Mouse (Mus musculus) liver, postnatal 0 days (tissue): ENCODE measurements around the gene Rnf150.

Experiments
- CTCF ChIP-seq: sonication (generic); IDR thresholded peaks from 2 replicates; pipeline ENCODE4 v1.5.1; 2016; ENCODE audit warnings: antibody characterized with exemption, low read depth
- EP300 ChIP-seq: IDR thresholded peaks from 2 replicates; pipeline ENCODE4 v1.6.1; 2016; ENCODE audit warnings: antibody characterized with exemption, low read depth, mild to moderate bottlenecking

- TF ChIP-seq CTCF (no peak), EP300 (no peak)
These were observed 83.5 kb downstream of the Rnf150 start for GRCm38 (mm10) chr8:82946658-82947057.
